Mouse (Mus musculus) liver, postnatal 0 days (tissue): ENCODE results near the gene Cidec. TPM values are rescaled to one million over a fixed set of nuclear protein-coding genes. Genes with fewer than 3 reads are reported as not detected.

Experiments
- ATAC-seq: fragments of 200-750 bp; cut with Nextera tagmentation; 2 replicates; pipeline ENCODE4 v1.8.0; 2017; ENCODE audit warnings: mild to moderate bottlenecking, moderate library complexity
- DNase-seq: peaks from one replicate; pipeline ENCODE4 v3.0.0-alpha.2; 2016
- H3K27ac ChIP-seq: fragments of 300-500 bp; sonication (generic); 2 replicates; pipeline ENCODE4 v1.5.1; 2014; ENCODE audit warnings: antibody characterized with exemption, moderate library complexity, mild to moderate bottlenecking, low read depth
- H3K27me3 ChIP-seq: fragments of 300-500 bp; sonication (generic); 2 replicates; pipeline ENCODE4 v1.6.1; 2014; ENCODE audit warnings: low read length, control low read depth, mixed read lengths; ENCODE audit not compliant: insufficient read depth
- H3K36me3 ChIP-seq: fragments of 300-500 bp; sonication (generic); replicated peaks from 2 replicates; pipeline ENCODE4 v1.6.1; 2014; ENCODE audit warnings: mild to moderate bottlenecking, control low read depth, low read length, moderate library complexity, mixed read lengths; ENCODE audit not compliant: insufficient read depth
- H3K4me1 ChIP-seq: fragments of 300-500 bp; sonication (generic); 2 replicates; pipeline ENCODE4 v1.6.1; 2014; ENCODE audit warnings: antibody characterized with exemption, mild to moderate bottlenecking, control low read depth; ENCODE audit not compliant: insufficient read depth
- H3K4me2 ChIP-seq: fragments of 300-500 bp; sonication (generic); 2 replicates; pipeline ENCODE4 v1.6.1; 2014; ENCODE audit warnings: low read depth, mild to moderate bottlenecking, low read length, moderate library complexity, mixed read lengths
- H3K4me3 ChIP-seq: fragments of 300-500 bp; sonication (generic); 2 replicates; pipeline ENCODE4 v1.5.1; 2014; ENCODE audit warnings: low read depth, low read length
- H3K9ac ChIP-seq: fragments of 300-500 bp; sonication (generic); replicated peaks from 2 replicates; pipeline ENCODE4 v1.6.1; 2014; ENCODE audit warnings: mild to moderate bottlenecking, moderate library complexity
- H3K9me3 ChIP-seq: fragments of 300-500 bp; sonication (generic); 2 replicates; pipeline ENCODE4 v1.6.1; 2016; ENCODE audit warnings: mild to moderate bottlenecking, control low read depth, low read length, mixed read lengths
- CTCF ChIP-seq: sonication (generic); IDR thresholded peaks from 2 replicates; pipeline ENCODE4 v1.5.1; 2016; ENCODE audit warnings: antibody characterized with exemption, low read depth
- EP300 ChIP-seq: IDR thresholded peaks from 2 replicates; pipeline ENCODE4 v1.6.1; 2016; ENCODE audit warnings: antibody characterized with exemption, low read depth, mild to moderate bottlenecking
- WGBS: fragments of 180-500 bp; shearing (Covaris S2); extraction: QIAGEN DNeasy Blood & Tissue Kit; methylation state at CpG from one replicate; pipeline ENCODE4 v1.1.7; 2014; ENCODE audit not compliant: insufficient replicate concordance; 5-methylcytosine and 5-hydroxymethylcytosine counted together
- polyA plus RNA-seq: library from polyadenylated mRNA; unstranded; fragments of >200 nt; fragmentation: Nextera tagmentation; extraction: Ambion mirVana; gene quantifications from 2 replicates; pipeline ENCODE4 v1.2.1, GENCODE M21; 2015

Cidec gene
- polyA plus RNA-seq, 1 experiment from 2014 or later: 5.9 TPM

DNA sequence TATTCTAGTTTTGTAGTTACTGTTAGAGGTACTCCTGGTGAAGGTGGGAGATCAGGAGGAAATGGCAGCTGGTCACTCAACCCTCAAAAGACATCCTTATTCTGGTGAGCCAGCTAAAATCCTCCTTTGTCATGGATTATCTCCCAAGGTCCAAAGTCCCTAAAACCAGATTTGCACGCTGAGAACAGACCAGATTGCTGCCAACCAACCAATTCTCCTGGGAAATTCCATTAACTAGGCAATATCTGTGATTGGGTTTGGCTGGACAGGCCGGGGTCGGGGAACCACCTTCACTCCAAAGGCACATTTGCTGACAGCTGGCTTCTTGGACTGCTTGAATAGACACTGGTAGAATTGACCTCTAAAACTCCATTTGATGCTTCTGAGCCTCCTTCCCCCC lies 44.8 kb downstream of the Cidec start:
- Histone ChIP-seq H3K4me3 (no peak overlapping the region), H3K4me1 (peaks cover 3% of the 10 kb centered on the region; the same call in 1 of the 2 replicates), H3K4me2 (no peak overlapping the region), H3K9ac (no peak overlapping the region), H3K9me3 (no peaks in the 10 kb centered on the region), H3K27ac (no peak overlapping the region), H3K36me3 (peaks cover 49% of the 10 kb centered on the region), H3K27me3 (0 out of 2 replicates have a peak, but pooled peaks cover 3% of the 10 kb centered on the region)
- 84% methylated on average over 3 of the region's 3 CpGs for WGBS
- DNase-seq: no peak
- no peak for ATAC-seq
- TF ChIP-seq CTCF (no peak), EP300 (no peak)

DNA sequence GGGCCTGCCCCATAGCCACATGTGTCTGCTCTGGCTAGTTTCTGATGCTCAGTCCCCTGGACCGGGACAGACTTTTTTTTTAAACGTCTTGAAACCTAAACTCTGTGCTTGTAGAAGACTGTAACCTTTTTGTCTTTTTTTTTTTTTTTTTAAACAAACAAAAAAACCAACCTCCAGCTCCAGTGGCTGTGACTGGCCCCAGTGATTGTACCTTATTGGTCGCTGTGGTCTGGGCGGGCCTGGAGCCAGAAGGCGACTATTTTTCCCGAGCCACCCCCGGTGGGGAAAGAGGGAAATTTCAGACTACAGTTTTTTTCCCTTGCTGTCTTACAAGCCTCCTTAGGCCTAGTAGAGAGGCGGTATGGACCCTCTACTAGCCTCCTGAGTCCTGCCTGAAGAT lies 46.6 kb downstream of the Cidec start, which contains the start of gene Ttll3:
Gene Ttll3, plus strand, starts transcription at position 301 of the 400 bp plus-strand sequence.
- H3K36me3 ChIP-seq: peaks cover 57% of the 10 kb centered on the region
- no peak for ATAC-seq
- peaks cover 3% of the 10 kb centered on the region; the same call in 1 of the 2 replicates for H3K4me1 ChIP-seq
- no peak within 1 kb of the TSS for H3K9ac ChIP-seq
- H3K4me3 ChIP-seq: no peak within 1 kb of the TSS
- no peaks in the 10 kb centered on the region for H3K9me3 ChIP-seq
- TF ChIP-seq CTCF: no peak
- no peak for TF ChIP-seq EP300
- no peak within 1 kb of the TSS for H3K4me2 ChIP-seq
- 0 out of 2 replicates have a peak, but pooled peaks cover 3% of the 10 kb centered on the region for H3K27me3 ChIP-seq
- no peak within 1 kb of the TSS for H3K27ac ChIP-seq
- no peak for DNase-seq
- WGBS: 77% methylated on average over 8 of the region's 8 CpGs

DNA sequence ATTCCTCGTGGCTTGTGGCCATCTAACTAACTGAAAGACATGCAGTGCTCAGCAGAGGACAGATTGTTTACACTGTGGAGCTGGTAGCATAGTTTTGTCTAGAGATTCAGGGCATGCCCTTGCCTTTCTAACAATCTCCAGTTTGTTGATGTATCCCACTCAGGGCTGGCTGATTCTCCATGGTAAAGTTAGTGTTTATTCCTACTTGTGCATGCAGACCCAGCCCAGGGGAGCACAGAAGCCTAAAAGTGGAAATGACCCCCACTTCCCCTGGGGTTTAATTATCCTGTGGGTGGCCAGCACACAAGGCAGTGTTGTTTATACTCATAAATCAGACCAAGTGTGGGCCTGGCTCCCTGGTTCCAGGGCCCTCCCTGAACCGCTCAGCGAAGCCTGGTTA lies 49.5 kb downstream of the Cidec start:
- DNase-seq: no peak

DNA sequence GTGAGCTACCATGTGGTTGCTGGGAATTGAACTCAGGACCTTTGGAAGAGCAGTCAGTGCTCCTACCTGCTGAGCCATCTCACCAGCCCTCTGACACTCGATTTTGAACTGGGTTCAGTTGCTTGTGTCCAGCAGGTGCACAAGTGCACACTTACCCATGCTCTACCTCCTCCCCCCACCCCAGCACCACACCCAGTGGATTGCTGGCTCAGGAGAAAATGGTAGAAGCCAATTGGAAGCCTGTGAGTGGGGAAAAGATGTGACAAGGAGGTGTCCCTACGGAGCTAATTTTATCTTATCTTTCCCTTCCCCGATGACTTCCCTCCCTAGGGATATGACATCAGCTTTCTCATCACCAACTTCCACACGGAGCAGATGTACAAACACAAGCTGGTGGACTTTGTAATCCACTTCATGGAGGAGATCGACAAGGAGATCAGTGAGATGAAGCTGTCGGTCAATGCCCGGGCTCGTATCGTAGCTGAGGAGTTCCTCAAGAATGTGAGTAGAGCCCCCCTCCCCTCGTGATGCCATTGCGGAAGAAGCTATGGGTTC lies 50.3 kb downstream of the Cidec start:
- no peaks in the 10 kb centered on the region for H3K9me3 ChIP-seq
- peaks cover 3% of the 10 kb centered on the region; the same call in 1 of the 2 replicates for H3K4me1 ChIP-seq
- H3K27ac ChIP-seq: no peak overlapping the region
- 81% methylated on average over 11 of the region's 11 CpGs for WGBS
- no peak overlapping the region for H3K9ac ChIP-seq
- TF ChIP-seq EP300: no peak
- TF ChIP-seq CTCF: no peak
- no peak overlapping the region for H3K4me2 ChIP-seq
- no peak overlapping the region for H3K4me3 ChIP-seq
- no peak for DNase-seq
- ATAC-seq: no peak
- peaks cover 89% of the 10 kb centered on the region for H3K36me3 ChIP-seq
- no peaks in the 10 kb centered on the region for H3K27me3 ChIP-seq

More for the DNA sequence above, 49.5 kb downstream of the Cidec start:
- H3K9ac ChIP-seq: no peak overlapping the region
- no peaks in the 10 kb centered on the region for H3K4me1 ChIP-seq
- H3K4me2 ChIP-seq: no peak overlapping the region
- no peak overlapping the region for H3K4me3 ChIP-seq
- no peaks in the 10 kb centered on the region for H3K9me3 ChIP-seq
- H3K36me3 ChIP-seq: peaks cover 86% of the 10 kb centered on the region
- TF ChIP-seq CTCF (no peak), EP300 (no peak)
- no peaks in the 10 kb centered on the region for H3K27me3 ChIP-seq
- no peak for ATAC-seq
- WGBS: 78% methylated on average over 3 of the region's 3 CpGs
- H3K27ac ChIP-seq: no peak overlapping the region

DNA sequence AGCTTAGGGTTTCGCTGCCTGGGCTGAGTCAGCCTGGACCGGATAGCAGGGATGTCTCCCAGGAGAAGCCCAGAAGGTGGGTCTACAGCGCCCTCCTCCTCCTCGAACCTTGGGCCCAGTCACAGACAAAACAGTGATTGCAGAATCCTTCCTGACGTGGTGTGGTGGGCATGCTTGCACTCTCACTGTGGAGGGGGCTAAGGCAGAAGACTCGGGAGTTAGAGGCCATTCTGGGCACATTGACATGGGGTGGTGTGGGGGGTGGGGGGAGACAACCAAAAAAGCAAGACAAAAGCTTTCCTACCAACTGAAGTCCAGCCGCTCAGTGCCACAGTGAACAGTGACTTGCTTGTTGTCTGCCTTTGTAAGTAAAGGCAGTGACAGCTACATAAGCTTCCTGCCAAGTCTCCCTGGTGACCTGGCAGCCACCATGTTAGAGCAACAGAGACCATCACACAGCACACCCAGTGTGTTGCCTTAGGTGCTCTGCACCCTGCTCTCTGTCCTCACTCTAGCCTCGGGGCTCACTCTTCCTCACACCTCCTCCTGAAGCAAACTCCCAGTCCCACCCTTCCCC lies 51.1 kb downstream of the Cidec start:
- Histone ChIP-seq H3K9ac (no peak overlapping the region), H3K36me3 (peaks cover 81% of the 10 kb centered on the region), H3K27ac (no peak overlapping the region), H3K4me2 (no peak overlapping the region), H3K9me3 (no peaks in the 10 kb centered on the region), H3K27me3 (no peaks in the 10 kb centered on the region), H3K4me3 (no peak overlapping the region), H3K4me1 (peaks cover 9% of the 10 kb centered on the region)
- 86% methylated on average over 8 of the region's 8 CpGs for WGBS
- ATAC-seq (no peak), DNase-seq (no peak)
- TF ChIP-seq EP300: no peak
- no peak for TF ChIP-seq CTCF

DNA sequence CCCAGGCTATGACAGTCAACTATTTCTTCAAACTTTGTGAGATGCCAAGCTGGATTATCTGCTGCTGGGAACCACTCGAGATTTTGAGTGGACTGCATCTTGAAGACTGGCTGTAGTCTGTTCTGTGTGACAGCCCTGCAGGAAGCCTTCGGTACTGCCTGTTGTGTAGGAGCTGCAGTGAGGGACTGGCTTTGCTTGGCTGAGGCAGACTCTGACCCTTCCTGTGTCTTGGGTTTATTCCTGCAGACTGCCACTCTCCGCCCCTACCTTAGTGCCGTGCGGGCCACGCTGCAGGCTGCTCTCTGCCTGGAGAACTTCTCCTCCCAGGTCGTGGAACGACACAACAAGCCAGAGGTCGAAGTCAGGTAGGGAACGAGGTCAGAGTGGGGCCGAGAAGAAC lies 55.1 kb downstream of the Cidec start:
- H3K27me3 ChIP-seq: no peaks in the 10 kb centered on the region
- peak overlapping the region; percentile 16; the same call in 1 of the 2 replicates for H3K4me2 ChIP-seq
- H3K36me3 ChIP-seq: peaks cover 54% of the 10 kb centered on the region
- H3K27ac ChIP-seq: no peak overlapping the region
- TF ChIP-seq CTCF (no peak), EP300 (no peak)
- H3K4me1 ChIP-seq: peaks cover 25% of the 10 kb centered on the region
- ATAC-seq (no peak), DNase-seq (no peak)
- no peak overlapping the region for H3K9ac ChIP-seq
- H3K9me3 ChIP-seq: no peaks in the 10 kb centered on the region
- 89% methylated on average over 11 of the region's 11 CpGs for WGBS
- peak overlapping the region; percentile 5; the same call in 1 of the 2 replicates for H3K4me3 ChIP-seq
